In genomic region chr6:72096217-72096616, GRCm38 (mm10) we compare ENCODE assay signal across 12 mouse cellular contexts. TPM values are rescaled to one million over a fixed set of nuclear protein-coding genes. Genes with fewer than 3 reads are reported as not detected.
DNase-seq lines count a peak whose midpoint lies in the region; ATAC-seq and TF ChIP-seq lines count a peak whose summit lies in the region.
"Had no signal": no experiment of that assay in that cellular context is flagged by ENCODE, and none has a peak within 500 bp of the region (broad histone marks: within the 10 kb centered on the region; RNA-seq: fewer than 3 reads in every experiment).

No protein-coding gene starts in this region.

- TF ChIP-seq CTCF in intestine, postnatal 0 days (IDR thresholded peaks at IDR 0.05; ENCODE audit: low read depth): no peak

- peaks cover 20% of the 10 kb centered on the region for H3K4me1 ChIP-seq in intestine, embryonic 14.5 days (replicated peaks; ENCODE audit: control insufficient read depth, insufficient read depth, low read length)
- no peaks in the 10 kb centered on the region for H3K4me1 ChIP-seq in intestine, postnatal 0 days (replicated peaks; ENCODE audit: control insufficient read depth, insufficient read depth, low read length)
- peaks cover 76% of the 10 kb centered on the region for H3K4me1 ChIP-seq in megakaryocyte, embryonic 14.5 days
- H3K4me1 ChIP-seq in midbrain, embryonic 11.5 days (ENCODE audit: control insufficient read depth, insufficient read depth, low read length): peaks cover 15% of the 10 kb centered on the region

- no peaks in the 10 kb centered on the region for H3K36me3 ChIP-seq in intestine, embryonic 14.5 days (ENCODE audit: control insufficient read depth, insufficient read depth, low read length)
- no peaks in the 10 kb centered on the region for H3K36me3 ChIP-seq in intestine, postnatal 0 days (ENCODE audit: control insufficient read depth, insufficient read depth)
- H3K36me3 ChIP-seq in megakaryocyte, embryonic 14.5 days (replicated peaks; ENCODE audit: low read length): no peaks in the 10 kb centered on the region
- H3K36me3 ChIP-seq in myocyte (ENCODE audit: control insufficient read depth, insufficient read depth): no peaks in the 10 kb centered on the region
- H3K36me3 ChIP-seq in midbrain, embryonic 11.5 days (ENCODE audit: control insufficient read depth, insufficient read depth, low read length): no peaks in the 10 kb centered on the region
- H3K36me3 ChIP-seq: hindbrain, embryonic 12.5 days; limb, embryonic 15.5 days had no signal

- 57% methylated on average over 5 of the region's 5 CpGs for WGBS in intestine, embryonic 14.5 days
- WGBS in intestine, postnatal 0 days: 54% methylated on average over 5 of the region's 5 CpGs
- 79% methylated on average over 5 of the region's 5 CpGs for whole genome bisulfite sequencing in midbrain, embryonic 11.5 days

- no peaks in the 10 kb centered on the region for H3K9me3 ChIP-seq in intestine, embryonic 14.5 days (ENCODE audit: control insufficient read depth, low read length)
- H3K9me3 ChIP-seq in intestine, postnatal 0 days (ENCODE audit: control insufficient read depth): no peaks in the 10 kb centered on the region
- no peaks in the 10 kb centered on the region for H3K9me3 ChIP-seq in megakaryocyte, embryonic 14.5 days
- H3K9me3 ChIP-seq in midbrain, embryonic 11.5 days (ENCODE audit: control insufficient read depth, low read length): no peaks in the 10 kb centered on the region
- H3K9me3 ChIP-seq: hindbrain, embryonic 12.5 days; limb, embryonic 15.5 days had no signal

- no peak for TF ChIP-seq POLR2A in myocyte (IDR thresholded peaks at IDR 0.05; ENCODE audit: insufficient read length, low read depth)

- H3K79me2 ChIP-seq in myocyte (ENCODE audit: control insufficient read depth, insufficient read depth): peaks cover 35% of the 10 kb centered on the region

- H3K9ac ChIP-seq in intestine, embryonic 14.5 days (ENCODE audit: low read length): no peak overlapping the region
- H3K9ac ChIP-seq in intestine, postnatal 0 days (ENCODE audit: low read depth, low read length): no peak overlapping the region
- H3K9ac ChIP-seq in midbrain, embryonic 11.5 days (ENCODE audit: low read length): no peak overlapping the region
- H3K9ac ChIP-seq: limb, embryonic 15.5 days had no signal

- H3ac ChIP-seq in myocyte (ENCODE audit: control insufficient read depth, insufficient read length): no peak overlapping the region

- peak overlapping the region; percentile 39 for H3K27ac ChIP-seq in intestine, embryonic 14.5 days (ENCODE audit: low read depth)
- no peak overlapping the region for H3K27ac ChIP-seq in intestine, postnatal 0 days (ENCODE audit: low read depth, low read length)
- H3K27ac ChIP-seq in midbrain, embryonic 11.5 days (ENCODE audit: low read depth, low read length): no peak overlapping the region
- H3K27ac ChIP-seq: hindbrain, embryonic 12.5 days; limb, embryonic 15.5 days had no signal

- ATAC-seq in intestine, embryonic 14.5 days (replicated peaks; ENCODE audit: low FRiP score, low TSS enrichment, low read depth): no peak
- no peak for ATAC-seq in intestine, postnatal 0 days
- ATAC-seq in megakaryocyte, adult 5-6 weeks (ENCODE audit: poor library complexity, severe bottlenecking): no peak
- no peak for ATAC-seq in midbrain, embryonic 11.5 days (ENCODE audit: low FRiP score)

- no peaks in the 10 kb centered on the region for H3K27me3 ChIP-seq in intestine, embryonic 14.5 days (replicated peaks; ENCODE audit: control insufficient read depth, insufficient read depth, low read length)
- H3K27me3 ChIP-seq in intestine, postnatal 0 days (replicated peaks; ENCODE audit: control insufficient read depth, insufficient read depth, low read length): no peaks in the 10 kb centered on the region
- peaks cover 29% of the 10 kb centered on the region for H3K27me3 ChIP-seq in megakaryocyte, embryonic 14.5 days (replicated peaks)
- no peaks in the 10 kb centered on the region for H3K27me3 ChIP-seq in myocyte (ENCODE audit: control insufficient read depth, insufficient read depth, insufficient read length)
- no peaks in the 10 kb centered on the region for H3K27me3 ChIP-seq in midbrain, embryonic 11.5 days (ENCODE audit: control insufficient read depth, insufficient read depth, low read length)
- H3K27me3 ChIP-seq: hindbrain, embryonic 12.5 days; limb, embryonic 15.5 days had no signal

- no peak overlapping the region for H3K4me3 ChIP-seq in intestine, embryonic 14.5 days (ENCODE audit: low read depth, low read length)
- H3K4me3 ChIP-seq in intestine, postnatal 0 days (ENCODE audit: low read depth, low read length): no peak overlapping the region
- peak overlapping the region; percentile 19 for H3K4me3 ChIP-seq in megakaryocyte, embryonic 14.5 days (replicated peaks)
- peak overlapping the region; percentile 65 for H3K4me3 ChIP-seq in myocyte
- no peak overlapping the region for H3K4me3 ChIP-seq in midbrain, embryonic 11.5 days (ENCODE audit: low read depth, low read length)

- H3K4me2 ChIP-seq in intestine, embryonic 14.5 days (ENCODE audit: low read length): no peak overlapping the region
- no peak overlapping the region for H3K4me2 ChIP-seq in intestine, postnatal 0 days (replicated peaks; ENCODE audit: low read depth)
- H3K4me2 ChIP-seq in myocyte (ENCODE audit: low read depth): peak overlapping the region; percentile 83
- H3K4me2 ChIP-seq in midbrain, embryonic 11.5 days: no peak overlapping the region

- DNase-seq in intestine, embryonic 14.5 days (ENCODE audit: low spot score): no peak
- peak; percentile 23 for DNase-seq in induced T-regulatory cell, adult 2 months (ENCODE audit: low read depth)
- DNase-seq in yolk sac, embryonic 10.5 days (ENCODE audit: low spot score): no peak
- no peak for DNase-seq in midbrain, embryonic 11.5 days (ENCODE audit: low spot score, missing footprints)
- DNase-seq: adrenal gland, postnatal 10 days; cerebellum, adult 11-12 months had no signal

TF ChIP-seq in myocyte, 11 proteins besides CTCF, POLR2A, EP300 and RAD21:
- TF ChIP-seq SRF (IDR thresholded peaks at IDR 0.05; ENCODE audit: control insufficient read depth, insufficient read length, low read depth) (no peak), REST (IDR thresholded peaks at IDR 0.05; ENCODE audit: insufficient read depth, insufficient read length) (no peak), E2F4 (IDR thresholded peaks at IDR 0.05; ENCODE audit: insufficient read depth) (no peak), TCF3 (IDR thresholded peaks at IDR 0.05; ENCODE audit: insufficient read length, low read depth) (no peak), MAX (IDR thresholded peaks at IDR 0.05; ENCODE audit: low read depth) (no peak), POLR2AphosphoS2 (IDR thresholded peaks at IDR 0.05; ENCODE audit: insufficient read length, low read depth) (no peak)

RNA-seq across cellular contexts. Expression of gene St3gal5, which starts 1.2 kb away (rescaled TPM):
- polyA plus RNA-seq in intestine, embryonic 14.5 days (2014; fragmentation: Nextera tagmentation; extraction: Ambion mirVana): 20.8 and 21.5 TPM in 2 replicates
- polyA plus RNA-seq in intestine, postnatal 0 days (2015; fragmentation: Nextera tagmentation; extraction: Ambion mirVana): 68.4 and 69.0 TPM in 2 replicates
- polyA plus RNA-seq in megakaryocyte, embryonic 14.5 days (2012; ENCODE audit: insufficient read depth, low replicate concordance): 10.8 and 22.3 TPM in 2 replicates
- total RNA-seq in megakaryocyte, adult 5-6 weeks (2015): 57.9 and 69.2 TPM in 2 replicates
- 73.5 and 121 TPM in 2 replicates for total RNA-seq in megakaryocyte, adult 5-6 weeks (2017)
- 94.5 TPM for polyA plus RNA-seq in myocyte (2012; fragmentation: generic; extraction: Trizol)
- 33.4 and 40.7 TPM in 2 replicates for polyA plus RNA-seq in midbrain, embryonic 11.5 days (2014; fragmentation: Nextera tagmentation; extraction: Ambion mirVana)

Comparison
In these comparisons a context has a peak if more than half of its experiments do, and no peak if none do; other contexts are left out.
1. H3K4me3 ChIP-seq: peak in megakaryocyte, embryonic 14.5 days (single experiment) and myocyte (single experiment); none in intestine, embryonic 14.5 days (single experiment), intestine, postnatal 0 days (single experiment) and midbrain, embryonic 11.5 days (single experiment).